Mouse (Mus musculus) G1E (cell line): ENCODE measurements around the gene Gpr4. TPM values are rescaled to one million over a fixed set of nuclear protein-coding genes. Genes with fewer than 3 reads are reported as not detected.

Source experiments
- ATAC-seq: 2 replicates; pipeline ENCODE4 v1.8.0; 2016; ENCODE audit warnings: mild to moderate bottlenecking; ENCODE audit not compliant: insufficient number of reproducible peaks, poor library complexity, low FRiP score, severe bottlenecking; ENCODE audit errors: extremely low read depth
- DNase-seq: peaks from one replicate; pipeline ENCODE4 v3.0.0; 2012; ENCODE audit warnings: low spot score
- H3K27me3 ChIP-seq: 2 replicates; pipeline ENCODE4 v1.6.1; 2012; ENCODE audit warnings: mild to moderate bottlenecking, low read length, inconsistent platforms; ENCODE audit not compliant: insufficient read depth
- H3K36me3 ChIP-seq: replicated peaks from 2 replicates; pipeline ENCODE3; 2012; ENCODE audit warnings: mild to moderate bottlenecking, inconsistent platforms
- H3K4me1 ChIP-seq: 2 replicates; pipeline ENCODE4 v1.6.1; 2012; ENCODE audit warnings: low read depth, low read length, inconsistent platforms, mixed read lengths; ENCODE audit not compliant: insufficient read depth
- H3K4me3 ChIP-seq: 2 replicates; pipeline ENCODE4 v1.5.1; 2012; ENCODE audit warnings: low read depth, mild to moderate bottlenecking, inconsistent platforms, low read length, moderate library complexity, mixed read lengths
- H3K9me3 ChIP-seq: replicated peaks from 2 replicates; pipeline ENCODE4 v1.6.1; 2012; ENCODE audit warnings: inconsistent platforms
- CTCF ChIP-seq: IDR thresholded peaks from 2 replicates; pipeline ENCODE4 v1.5.1; 2012; ENCODE audit warnings: low read depth, low read length, inconsistent platforms, mixed read lengths
- GATA1 ChIP-seq: IDR thresholded peaks from 2 replicates; pipeline ENCODE4 v1.6.1; 2012; ENCODE audit warnings: borderline replicate concordance, low read length, inconsistent platforms, mixed read lengths
- GATA2 ChIP-seq: IDR thresholded peaks from 2 replicates; pipeline ENCODE4 v1.6.1; 2012; ENCODE audit warnings: low read depth, low read length, inconsistent platforms, borderline replicate concordance
- POLR2AphosphoS5 ChIP-seq: IDR thresholded peaks from 2 replicates; pipeline ENCODE4 v1.6.1; 2012; ENCODE audit warnings: low read depth, low read length, inconsistent platforms; ENCODE audit not compliant: insufficient replicate concordance
- TAL1 ChIP-seq: conservative IDR thresholded peaks from 2 replicates; pipeline ENCODE4 v1.6.1; 2012; ENCODE audit warnings: low read depth, low read length, inconsistent platforms, mixed read lengths
- polyA plus RNA-seq: library from polyadenylated mRNA; stranded (reverse); fragments of >175 nt; gene quantifications from 2 replicates; pipeline ENCODE4 v1.2.3, GENCODE M21; 2012
- total RNA-seq, 2 experiments: library from RNA; stranded (forward) in 1 of 2; stranded (reverse) in 1 of 2; fragments of 200-1000 nt in 1 of 2; fragments of >200 nt in 1 of 2; fragmentation: Nextera tagmentation in 1 of 2; gene quantifications; 2 replicates each; pipeline ENCODE4 v1.2.3; 2014 to 2017

Gpr4 gene
- total and polyA plus RNA-seq, 3 experiments = 0.11 to 0.30 (median 0.16) TPM

GRCm38 (mm10) chr7:19270509-19271237 lies 58.3 kb downstream of the Gpr4 start:
- no peak for DNase-seq
- peaks cover 57% of the 10 kb centered on the region for H3K4me1 ChIP-seq
- peak overlapping the region; percentile 77 for H3K4me3 ChIP-seq
- H3K27me3 ChIP-seq = no peaks in the 10 kb centered on the region
- no peaks in the 10 kb centered on the region for H3K9me3 ChIP-seq
- TF ChIP-seq CTCF = no peak
- peaks cover 35% of the 10 kb centered on the region for H3K36me3 ChIP-seq
- ATAC-seq = no peak

DNA sequence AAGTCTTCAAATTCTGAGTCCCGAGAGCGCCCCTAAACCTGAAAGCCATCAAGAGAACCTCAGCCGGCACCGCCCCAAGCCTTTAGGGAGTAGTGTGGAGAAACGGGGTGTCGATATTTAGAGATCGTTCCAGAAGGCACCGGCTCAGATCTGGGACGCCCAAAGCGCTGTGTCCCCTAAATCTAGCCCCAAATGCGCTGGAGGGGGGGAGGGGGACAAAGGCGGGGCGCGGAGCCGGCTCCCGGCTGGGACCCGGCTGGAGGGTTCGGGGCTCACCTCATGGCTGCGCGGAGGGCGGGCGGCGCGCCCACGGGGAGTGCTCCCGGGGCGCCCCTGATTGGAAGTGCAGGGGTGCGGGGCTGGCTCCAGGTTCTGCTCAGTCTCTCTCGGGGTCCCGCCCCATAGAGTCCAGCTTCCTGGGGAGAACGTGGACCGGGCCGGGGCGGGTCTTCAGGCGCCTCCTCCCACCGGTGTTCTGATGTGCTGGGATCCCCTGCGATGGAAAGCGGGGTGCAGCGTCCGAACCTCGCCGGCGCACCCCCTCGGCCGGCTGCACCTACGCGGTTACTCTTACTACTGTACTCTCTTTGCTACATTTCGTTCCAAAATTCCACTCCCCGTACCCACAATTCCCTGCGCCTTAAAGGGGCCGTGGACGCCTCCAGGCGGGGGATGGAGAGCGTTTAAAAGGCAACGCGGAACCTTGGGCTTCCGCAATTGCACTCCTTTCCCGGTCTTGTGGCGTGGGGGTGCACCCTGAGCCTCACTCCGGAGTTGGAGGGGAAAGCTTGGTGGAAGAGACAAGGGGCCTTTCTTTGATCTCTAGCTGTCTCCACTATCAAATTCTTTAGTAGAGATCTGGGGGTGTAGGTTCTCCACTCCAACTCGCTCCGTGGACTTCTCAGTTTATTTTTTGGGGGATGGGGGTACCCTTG lies 59.2 kb downstream of the Gpr4 start, which contains the start of gene Vasp:
Gene Vasp, minus strand, starts transcription at position 580 of the 935 bp plus-strand sequence.
- H3K27me3 ChIP-seq = no peaks in the 10 kb centered on the region
- ATAC-seq = peak; percentile 17
- no peaks in the 10 kb centered on the region for H3K9me3 ChIP-seq
- peak; percentile 69 for DNase-seq
- 0 out of 2 replicates have a peak, but pooled peaks have one; percentile 69 for TF ChIP-seq POLR2AphosphoS5
- no peak for TF ChIP-seq CTCF
- H3K4me3 ChIP-seq = peak within 1 kb of the TSS; percentile 77
- H3K36me3 ChIP-seq = peaks cover 28% of the 10 kb centered on the region
- H3K4me1 ChIP-seq = peaks cover 49% of the 10 kb centered on the region

DNA sequence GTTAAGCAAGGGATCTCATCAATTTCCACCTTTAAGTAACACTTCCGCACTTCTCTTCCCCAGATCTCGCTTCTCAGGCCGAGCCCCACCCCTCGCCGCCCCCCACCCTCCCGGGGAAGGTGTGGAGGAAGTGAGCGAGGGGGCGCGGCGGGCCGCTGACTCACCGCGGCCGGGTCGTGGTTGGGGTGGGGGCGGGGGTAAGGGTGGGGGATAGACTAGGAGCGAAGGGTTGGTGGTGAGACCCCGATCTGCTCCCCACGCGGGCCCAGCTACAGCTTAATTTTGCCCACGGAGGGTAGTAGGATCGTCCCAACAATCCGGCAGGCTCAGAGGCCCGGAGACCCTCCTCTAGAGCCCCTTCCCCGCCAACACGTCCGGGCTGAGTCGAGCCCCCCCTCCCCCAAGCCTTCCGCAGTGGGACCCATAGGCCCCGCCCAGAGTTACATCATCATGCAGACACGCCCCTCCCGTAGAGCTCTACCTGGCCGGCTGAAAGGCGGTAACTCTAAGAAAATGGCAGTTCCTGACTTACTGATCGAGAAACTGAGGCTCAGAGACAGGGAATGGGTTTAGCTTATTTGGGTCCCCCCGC lies 59.9 kb downstream of the Gpr4 start:
- DNase-seq (peak; percentile 92), ATAC-seq (peak; percentile 51)
- H3K4me3 ChIP-seq = peak overlapping the region; percentile 77
- peaks cover 22% of the 10 kb centered on the region for H3K36me3 ChIP-seq
- TF ChIP-seq GATA2 (no peak), GATA1 (no peak), POLR2AphosphoS5 (no peak), CTCF (no peak), TAL1 (no peak)
- no peaks in the 10 kb centered on the region; the same call in 1 of the 2 replicates for H3K27me3 ChIP-seq
- no peaks in the 10 kb centered on the region for H3K9me3 ChIP-seq
- peaks cover 42% of the 10 kb centered on the region for H3K4me1 ChIP-seq

Other genes starting within 250 kb of the Gpr4 start
Only the 20 nearest of the 27 such genes appear.
- 119 and 149 TPM in 2 replicates for gene Sympk, start 188.2 kb upstream of the Gpr4 start, total RNA-seq (2014; fragmentation: Nextera tagmentation)
- gene Sympk, start 188.2 kb upstream of the Gpr4 start, total RNA-seq (2017) = 47.6 and 48.1 TPM in 2 replicates
- gene Sympk, start 188.2 kb upstream of the Gpr4 start, polyA plus RNA-seq = 257 and 260 TPM in 2 replicates
- gene Rsph6a, start 157.8 kb upstream of the Gpr4 start, total RNA-seq (2014; fragmentation: Nextera tagmentation) = not detected in 2 replicates
- 0.33 and 0.76 TPM in 2 replicates for gene Rsph6a, start 157.8 kb upstream of the Gpr4 start, total RNA-seq (2017)
- 0.16 and 0.23 TPM in 2 replicates for gene Rsph6a, start 157.8 kb upstream of the Gpr4 start, polyA plus RNA-seq
- 36.2 and 50.6 TPM in 2 replicates for gene Dmwd, start 136.3 kb upstream of the Gpr4 start, total RNA-seq (2014; fragmentation: Nextera tagmentation)
- 22.4 and 23.6 TPM in 2 replicates for gene Dmwd, start 136.3 kb upstream of the Gpr4 start, total RNA-seq (2017)
- gene Dmwd, start 136.3 kb upstream of the Gpr4 start, polyA plus RNA-seq = 141 and 150 TPM in 2 replicates
- 17.1 and 27.5 TPM in 2 replicates for gene Dmpk, start 128.7 kb upstream of the Gpr4 start, total RNA-seq (2014; fragmentation: Nextera tagmentation)
- 7.3 and 8.0 TPM in 2 replicates for gene Dmpk, start 128.7 kb upstream of the Gpr4 start, total RNA-seq (2017)
- 78.7 and 82.1 TPM in 2 replicates for gene Dmpk, start 128.7 kb upstream of the Gpr4 start, polyA plus RNA-seq
- 1.8 and 3.8 TPM in 2 replicates for gene Six5, start 117.9 kb upstream of the Gpr4 start, total RNA-seq (2014; fragmentation: Nextera tagmentation)
- 2.6 and 3.6 TPM in 2 replicates for gene Six5, start 117.9 kb upstream of the Gpr4 start, total RNA-seq (2017)
- 9.2 and 9.9 TPM in 2 replicates for gene Six5, start 117.9 kb upstream of the Gpr4 start, polyA plus RNA-seq
- 0.39 TPM in 1 of 2 replicates, not detected in the other for gene Gm4969, start 94.2 kb upstream of the Gpr4 start, total RNA-seq (2014; fragmentation: Nextera tagmentation)
- gene Gm4969, start 94.2 kb upstream of the Gpr4 start, total RNA-seq (2017) = 0.05 TPM in 1 of 2 replicates, not detected in the other
- gene Gm4969, start 94.2 kb upstream of the Gpr4 start, polyA plus RNA-seq = 0.01 TPM in 1 of 2 replicates, not detected in the other
- 3.3 and 6.7 TPM in 2 replicates for gene Fbxo46, start 92.7 kb upstream of the Gpr4 start, total RNA-seq (2014; fragmentation: Nextera tagmentation)
- gene Fbxo46, start 92.7 kb upstream of the Gpr4 start, total RNA-seq (2017) = 6.2 and 7.2 TPM in 2 replicates
- gene Fbxo46, start 92.7 kb upstream of the Gpr4 start, polyA plus RNA-seq = 27.3 and 27.8 TPM in 2 replicates
- gene Qpctl, start 63.2 kb upstream of the Gpr4 start, total RNA-seq (2014; fragmentation: Nextera tagmentation) = 5.1 and 5.9 TPM in 2 replicates
- 2.6 and 3.0 TPM in 2 replicates for gene Qpctl, start 63.2 kb upstream of the Gpr4 start, total RNA-seq (2017)
- 6.2 and 6.7 TPM in 2 replicates for gene Qpctl, start 63.2 kb upstream of the Gpr4 start, polyA plus RNA-seq
- gene Snrpd2, start 62.8 kb upstream of the Gpr4 start, total RNA-seq (2014; fragmentation: Nextera tagmentation) = 19.5 and 25.5 TPM in 2 replicates
- gene Snrpd2, start 62.8 kb upstream of the Gpr4 start, total RNA-seq (2017) = 75.1 and 92.3 TPM in 2 replicates
- gene Snrpd2, start 62.8 kb upstream of the Gpr4 start, polyA plus RNA-seq = 73.1 and 75.0 TPM in 2 replicates
- gene Gipr, start 46.4 kb upstream of the Gpr4 start, total RNA-seq (2014; fragmentation: Nextera tagmentation) = 7.0 and 10.7 TPM in 2 replicates
- 6.5 and 6.8 TPM in 2 replicates for gene Gipr, start 46.4 kb upstream of the Gpr4 start, total RNA-seq (2017)
- 7.1 and 7.7 TPM in 2 replicates for gene Gipr, start 46.4 kb upstream of the Gpr4 start, polyA plus RNA-seq
- 13.6 and 19.0 TPM in 2 replicates for gene Eml2, start 36.1 kb upstream of the Gpr4 start, total RNA-seq (2014; fragmentation: Nextera tagmentation)
- gene Eml2, start 36.1 kb upstream of the Gpr4 start, total RNA-seq (2017) = 14.3 and 15.1 TPM in 2 replicates
- 25.4 and 27.2 TPM in 2 replicates for gene Eml2, start 36.1 kb upstream of the Gpr4 start, polyA plus RNA-seq
- 13.8 and 14.2 TPM in 2 replicates for gene Opa3, start 15.8 kb downstream of the Gpr4 start, total RNA-seq (2014; fragmentation: Nextera tagmentation)
- gene Opa3, start 15.8 kb downstream of the Gpr4 start, total RNA-seq (2017) = 14.8 and 15.2 TPM in 2 replicates
- 7.7 and 8.4 TPM in 2 replicates for gene Opa3, start 15.8 kb downstream of the Gpr4 start, polyA plus RNA-seq
- 146 and 171 TPM in 2 replicates for gene Vasp, start 59.3 kb downstream of the Gpr4 start, total RNA-seq (2014; fragmentation: Nextera tagmentation)
- 239 and 292 TPM in 2 replicates for gene Vasp, start 59.3 kb downstream of the Gpr4 start, total RNA-seq (2017)
- gene Vasp, start 59.3 kb downstream of the Gpr4 start, polyA plus RNA-seq = 560 and 712 TPM in 2 replicates
- not detected in 2 replicates for gene Ppm1n, start 67.5 kb downstream of the Gpr4 start, total RNA-seq (2014; fragmentation: Nextera tagmentation)
- gene Ppm1n, start 67.5 kb downstream of the Gpr4 start, total RNA-seq (2017) = not detected in 2 replicates
- gene Ppm1n, start 67.5 kb downstream of the Gpr4 start, polyA plus RNA-seq = not detected in 2 replicates
- 0.73 and 0.98 TPM in 2 replicates for gene Rtn2, start 70.1 kb downstream of the Gpr4 start, total RNA-seq (2014; fragmentation: Nextera tagmentation)
- 0.06 and 0.11 TPM in 2 replicates for gene Rtn2, start 70.1 kb downstream of the Gpr4 start, total RNA-seq (2017)
- 0.94 and 0.96 TPM in 2 replicates for gene Rtn2, start 70.1 kb downstream of the Gpr4 start, polyA plus RNA-seq
- 0.19 TPM in 1 of 2 replicates, not detected in the other for gene Fosb, start 97.5 kb downstream of the Gpr4 start, total RNA-seq (2014; fragmentation: Nextera tagmentation)
- 0.29 and 0.38 TPM in 2 replicates for gene Fosb, start 97.5 kb downstream of the Gpr4 start, total RNA-seq (2017)
- 0.50 and 0.61 TPM in 2 replicates for gene Fosb, start 97.5 kb downstream of the Gpr4 start, polyA plus RNA-seq
- gene Ercc1, start 132.2 kb downstream of the Gpr4 start, total RNA-seq (2014; fragmentation: Nextera tagmentation) = 26.9 and 39.9 TPM in 2 replicates
- gene Ercc1, start 132.2 kb downstream of the Gpr4 start, total RNA-seq (2017) = 29.7 and 50.1 TPM in 2 replicates
- 97.7 and 105 TPM in 2 replicates for gene Ercc1, start 132.2 kb downstream of the Gpr4 start, polyA plus RNA-seq
- 9.3 and 10.8 TPM in 2 replicates for gene Cd3eap, start 146.9 kb downstream of the Gpr4 start, total RNA-seq (2014; fragmentation: Nextera tagmentation)
- 22.3 and 25.6 TPM in 2 replicates for gene Cd3eap, start 146.9 kb downstream of the Gpr4 start, total RNA-seq (2017)
- 56.2 and 57.8 TPM in 2 replicates for gene Cd3eap, start 146.9 kb downstream of the Gpr4 start, polyA plus RNA-seq
- gene Ppp1r13l, start 147.2 kb downstream of the Gpr4 start, total RNA-seq (2014; fragmentation: Nextera tagmentation) = 8.5 and 15.2 TPM in 2 replicates
- 0.93 and 1.1 TPM in 2 replicates for gene Ppp1r13l, start 147.2 kb downstream of the Gpr4 start, total RNA-seq (2017)
- 32.9 and 38.0 TPM in 2 replicates for gene Ppp1r13l, start 147.2 kb downstream of the Gpr4 start, polyA plus RNA-seq
- 17.2 and 18.4 TPM in 2 replicates for gene Ercc2, start 169.5 kb downstream of the Gpr4 start, total RNA-seq (2014; fragmentation: Nextera tagmentation)
- 14.8 and 20.2 TPM in 2 replicates for gene Ercc2, start 169.5 kb downstream of the Gpr4 start, total RNA-seq (2017)
- 36.0 and 40.6 TPM in 2 replicates for gene Ercc2, start 169.5 kb downstream of the Gpr4 start, polyA plus RNA-seq